Mouse (Mus musculus) embryonic facial prominence, embryonic 12.5 days (tissue): Measurements from ENCODE around the gene Apcs. TPM values are rescaled to one million over a fixed set of nuclear protein-coding genes. Genes with fewer than 3 reads are reported as not detected.

Experiments used
- ATAC-seq: fragments of 200-750 bp; cut with Nextera tagmentation; 2 replicates; pipeline ENCODE4 v1.8.0; 2017; ENCODE audit not compliant: insufficient number of reproducible peaks, insufficient read depth, low FRiP score, low TSS enrichment
- H3K27ac ChIP-seq: fragments of 300-500 bp; sonication (generic); 2 replicates; pipeline ENCODE4 v1.5.1; 2016; ENCODE audit warnings: mild to moderate bottlenecking
- H3K27me3 ChIP-seq: fragments of 300-500 bp; sonication (generic); 2 replicates; pipeline ENCODE4 v1.6.1; 2016; ENCODE audit warnings: mild to moderate bottlenecking, moderate library complexity
- H3K36me3 ChIP-seq: fragments of 300-500 bp; sonication (generic); 2 replicates; pipeline ENCODE4 v1.6.1; 2016; ENCODE audit warnings: mild to moderate bottlenecking
- H3K4me1 ChIP-seq: fragments of 300-500 bp; sonication (generic); 2 replicates; pipeline ENCODE4 v1.6.1; 2016
- H3K4me2 ChIP-seq: fragments of 300-500 bp; sonication (generic); replicated peaks from 2 replicates; pipeline ENCODE4 v1.6.1; 2016; ENCODE audit warnings: mild to moderate bottlenecking, moderate library complexity
- H3K4me3 ChIP-seq: fragments of 300-500 bp; sonication (generic); 2 replicates; pipeline ENCODE4 v1.5.1; 2016; ENCODE audit warnings: mild to moderate bottlenecking
- H3K9ac ChIP-seq: fragments of 300-500 bp; sonication (generic); 2 replicates; pipeline ENCODE4 v1.6.1; 2016; ENCODE audit warnings: mild to moderate bottlenecking, moderate library complexity
- H3K9me3 ChIP-seq: fragments of 300-500 bp; sonication (generic); 2 replicates; pipeline ENCODE4 v1.6.1; 2016; ENCODE audit warnings: mild to moderate bottlenecking, moderate library complexity
- WGBS: fragments of 180-500 bp; shearing (Covaris S2); methylation state at CpG from one replicate; pipeline ENCODE4 v1.1.7; 2016; 5-methylcytosine and 5-hydroxymethylcytosine counted together
- polyA plus RNA-seq: library from polyadenylated mRNA; unstranded; fragments of >200 nt; fragmentation: Nextera tagmentation; extraction: Ambion mirVana; gene quantifications from 2 replicates; pipeline ENCODE4 v1.2.1, GENCODE M21; 2016

Gene Apcs
- polyA plus RNA-seq: not detected in 2 replicates

GRCm38 (mm10) chr1:172894777-172895357, at the start of gene Apcs:
Gene Apcs, minus strand, starts transcription at chr1:172895041.
- no peak within 1 kb of the TSS for H3K4me3 ChIP-seq
- ATAC-seq: no peak
- H3K36me3 ChIP-seq: no peaks in the 10 kb centered on the region
- H3K27me3 ChIP-seq: no peaks in the 10 kb centered on the region
- H3K27ac ChIP-seq: no peak within 1 kb of the TSS
- H3K4me1 ChIP-seq: no peaks in the 10 kb centered on the region
- H3K4me2 ChIP-seq: no peak within 1 kb of the TSS
- no peaks in the 10 kb centered on the region for H3K9me3 ChIP-seq
- WGBS: 62% methylated on average over 2 of the region's 2 CpGs
- no peak within 1 kb of the TSS for H3K9ac ChIP-seq

- 94% methylated on average over 2 of the region's 2 CpGs for WGBS
- ATAC-seq: no peak
- no peaks in the 10 kb centered on the region for H3K27me3 ChIP-seq
These were observed 37.4 kb upstream of the Apcs start for GRCm38 (mm10) chr1:172932197-172932596.

GRCm38 (mm10) chr1:172918450-172918849, 23.6 kb upstream of the Apcs start:
- H3K4me2 ChIP-seq: no peak overlapping the region
- ATAC-seq: no peak
- no peaks in the 10 kb centered on the region for H3K36me3 ChIP-seq
- H3K27ac ChIP-seq: no peak overlapping the region
- H3K27me3 ChIP-seq: no peaks in the 10 kb centered on the region
- no peaks in the 10 kb centered on the region for H3K4me1 ChIP-seq
- no peak overlapping the region for H3K4me3 ChIP-seq
- 79% methylated on average over 2 of the region's 2 CpGs for WGBS
- H3K9ac ChIP-seq: no peak overlapping the region
- no peaks in the 10 kb centered on the region for H3K9me3 ChIP-seq

More at GRCm38 (mm10) chr1:172932197-172932596, 37.4 kb upstream of the Apcs start:
- no peak overlapping the region for H3K4me2 ChIP-seq
- no peaks in the 10 kb centered on the region for H3K36me3 ChIP-seq
- no peak overlapping the region for H3K4me3 ChIP-seq
- no peaks in the 10 kb centered on the region for H3K4me1 ChIP-seq
- no peak overlapping the region for H3K9ac ChIP-seq
- H3K9me3 ChIP-seq: no peaks in the 10 kb centered on the region
- no peak overlapping the region for H3K27ac ChIP-seq

- Histone ChIP-seq H3K4me3 (no peak overlapping the region), H3K27ac (no peak overlapping the region), H3K27me3 (no peaks in the 10 kb centered on the region), H3K4me2 (no peak overlapping the region), H3K9ac (no peak overlapping the region), H3K9me3 (no peaks in the 10 kb centered on the region), H3K36me3 (no peaks in the 10 kb centered on the region), H3K4me1 (no peaks in the 10 kb centered on the region)
- no peak for ATAC-seq
- WGBS: 83% methylated on average over 1 of the region's 1 CpGs
These were observed 22.3 kb upstream of the Apcs start for GRCm38 (mm10) chr1:172917115-172917514.

- H3K27ac ChIP-seq: no peak overlapping the region
- no peaks in the 10 kb centered on the region for H3K36me3 ChIP-seq
- no peak overlapping the region for H3K4me3 ChIP-seq
- no peaks in the 10 kb centered on the region for H3K4me1 ChIP-seq
- H3K27me3 ChIP-seq: no peaks in the 10 kb centered on the region
- no peak overlapping the region for H3K4me2 ChIP-seq
- H3K9ac ChIP-seq: no peak overlapping the region
- no peak for ATAC-seq
- H3K9me3 ChIP-seq: no peaks in the 10 kb centered on the region
These were observed 8.5 kb upstream of the Apcs start for GRCm38 (mm10) chr1:172903313-172903712.

- no peaks in the 10 kb centered on the region for H3K9me3 ChIP-seq
- ATAC-seq: no peak
- no peaks in the 10 kb centered on the region for H3K27me3 ChIP-seq
- no peak overlapping the region for H3K4me3 ChIP-seq
- H3K4me1 ChIP-seq: no peaks in the 10 kb centered on the region
- no peak overlapping the region for H3K9ac ChIP-seq
- H3K4me2 ChIP-seq: no peak overlapping the region
- H3K27ac ChIP-seq: no peak overlapping the region
- 80% methylated on average over 2 of the region's 2 CpGs for WGBS
- no peaks in the 10 kb centered on the region for H3K36me3 ChIP-seq
These were observed 594 bp upstream of the Apcs start for GRCm38 (mm10) chr1:172895435-172895834.

- H3K27ac ChIP-seq: no peak overlapping the region
- H3K9me3 ChIP-seq: no peaks in the 10 kb centered on the region
- H3K36me3 ChIP-seq: no peaks in the 10 kb centered on the region
- no peak overlapping the region for H3K4me3 ChIP-seq
- 64% methylated on average over 1 of the region's 1 CpGs for WGBS
- no peak overlapping the region for H3K9ac ChIP-seq
- no peaks in the 10 kb centered on the region for H3K4me1 ChIP-seq
- H3K4me2 ChIP-seq: no peak overlapping the region
- no peaks in the 10 kb centered on the region for H3K27me3 ChIP-seq
- no peak for ATAC-seq
These were observed 18.2 kb downstream of the Apcs start for GRCm38 (mm10) chr1:172876675-172877074.

- 80% methylated on average over 4 of the region's 4 CpGs for WGBS
- H3K27ac ChIP-seq: no peak overlapping the region
These were observed 19.6 kb downstream of the Apcs start for GRCm38 (mm10) chr1:172875265-172875664.

GRCm38 (mm10) chr1:172848171-172848570, 46.7 kb downstream of the Apcs start:
- WGBS: 84% methylated on average over 2 of the region's 2 CpGs
- no peaks in the 10 kb centered on the region for H3K9me3 ChIP-seq
- H3K4me3 ChIP-seq: no peak overlapping the region
- H3K27ac ChIP-seq: no peak overlapping the region
- H3K4me2 ChIP-seq: no peak overlapping the region
- no peaks in the 10 kb centered on the region for H3K4me1 ChIP-seq
- H3K27me3 ChIP-seq: no peaks in the 10 kb centered on the region
- no peak overlapping the region for H3K9ac ChIP-seq
- no peaks in the 10 kb centered on the region for H3K36me3 ChIP-seq
- ATAC-seq: no peak

More at GRCm38 (mm10) chr1:172875265-172875664, 19.6 kb downstream of the Apcs start:
- no peak for ATAC-seq
- H3K27me3 ChIP-seq: no peaks in the 10 kb centered on the region
- H3K36me3 ChIP-seq: no peaks in the 10 kb centered on the region
- no peaks in the 10 kb centered on the region for H3K4me1 ChIP-seq
- H3K4me3 ChIP-seq: no peak overlapping the region
- H3K9me3 ChIP-seq: no peaks in the 10 kb centered on the region
- no peak overlapping the region for H3K9ac ChIP-seq
- no peak overlapping the region for H3K4me2 ChIP-seq

- WGBS: 72% methylated on average over 2 of the region's 2 CpGs
- no peak overlapping the region for H3K4me2 ChIP-seq
- no peak overlapping the region for H3K4me3 ChIP-seq
- no peaks in the 10 kb centered on the region for H3K4me1 ChIP-seq
- no peak overlapping the region for H3K9ac ChIP-seq
- no peaks in the 10 kb centered on the region for H3K36me3 ChIP-seq
- no peak for ATAC-seq
- H3K27ac ChIP-seq: no peak overlapping the region
- no peaks in the 10 kb centered on the region for H3K9me3 ChIP-seq
- H3K27me3 ChIP-seq: no peaks in the 10 kb centered on the region
These were observed 47.6 kb downstream of the Apcs start for GRCm38 (mm10) chr1:172847044-172847761.
